Mouse (Mus musculus): Measurements from ENCODE around the gene Arhgap21. TPM values are rescaled to one million over a fixed set of nuclear protein-coding genes. Genes with fewer than 3 reads are reported as not detected.

Gene Arhgap21
- polyA plus RNA-seq, 1 experiment, result 3.3 TPM

DNA sequence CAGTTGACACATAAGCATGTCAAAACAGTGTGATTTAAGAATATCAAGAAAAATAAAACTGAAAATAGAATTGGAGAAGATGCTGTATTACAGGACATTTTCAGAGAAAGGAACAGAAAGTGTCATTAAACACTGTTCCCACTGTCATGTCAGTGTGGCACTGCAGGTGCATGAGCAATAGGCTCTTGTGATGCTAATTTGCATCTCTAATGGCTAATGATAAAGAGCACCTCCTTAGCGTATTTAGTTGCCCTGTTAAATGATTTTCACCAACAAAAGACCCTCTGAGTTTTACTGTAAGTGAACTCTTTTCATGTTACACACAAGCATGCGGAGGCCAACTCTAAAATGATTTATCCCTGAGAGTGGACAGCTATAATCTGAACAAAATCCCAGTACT, 47.1 kb downstream of the Arhgap21 start:
- TF ChIP-seq POLR2A (IDR thresholded peaks at IDR 0.05; ENCODE audit: control insufficient read depth, low read depth, low read length), result no peak
- no peak for TF ChIP-seq CTCF (IDR thresholded peaks at IDR 0.05; ENCODE audit: control insufficient read depth, insufficient read depth, insufficient replicate concordance, low read depth, low read length)
- no peaks in the 10 kb centered on the region for H3K36me3 ChIP-seq (ENCODE audit: control insufficient read depth, insufficient read depth, low read length)

GRCm38 (mm10) chr2:20921021-20921420, 47.7 kb downstream of the Arhgap21 start:
- no peaks in the 10 kb centered on the region for H3K4me1 ChIP-seq (ENCODE audit: control insufficient read depth, insufficient read depth, low read length)
- TF ChIP-seq CTCF (IDR thresholded peaks at IDR 0.05; ENCODE audit: control insufficient read depth, insufficient read depth, insufficient replicate concordance, low read depth, low read length), result no peak
- no peak for TF ChIP-seq POLR2A (IDR thresholded peaks at IDR 0.05; ENCODE audit: control insufficient read depth, low read depth, low read length)
- H3K27ac ChIP-seq (ENCODE audit: control insufficient read depth, insufficient read depth, low read depth, low read length), result no peak overlapping the region
- H3K36me3 ChIP-seq (ENCODE audit: control insufficient read depth, insufficient read depth, low read length), result no peaks in the 10 kb centered on the region
- no peak overlapping the region for H3K4me3 ChIP-seq (ENCODE audit: control insufficient read depth, low read depth, low read length)
- H3K27me3 ChIP-seq (ENCODE audit: control insufficient read depth, insufficient read depth, low read length), result no peaks in the 10 kb centered on the region

More for the DNA sequence above, 47.1 kb downstream of the Arhgap21 start:
- Histone ChIP-seq H3K27ac (ENCODE audit: control insufficient read depth, insufficient read depth, low read depth, low read length) (no peak overlapping the region), H3K4me3 (ENCODE audit: control insufficient read depth, low read depth, low read length) (no peak overlapping the region), H3K27me3 (ENCODE audit: control insufficient read depth, insufficient read depth, low read length) (no peaks in the 10 kb centered on the region), H3K4me1 (ENCODE audit: control insufficient read depth, insufficient read depth, low read length) (no peaks in the 10 kb centered on the region)

DNA sequence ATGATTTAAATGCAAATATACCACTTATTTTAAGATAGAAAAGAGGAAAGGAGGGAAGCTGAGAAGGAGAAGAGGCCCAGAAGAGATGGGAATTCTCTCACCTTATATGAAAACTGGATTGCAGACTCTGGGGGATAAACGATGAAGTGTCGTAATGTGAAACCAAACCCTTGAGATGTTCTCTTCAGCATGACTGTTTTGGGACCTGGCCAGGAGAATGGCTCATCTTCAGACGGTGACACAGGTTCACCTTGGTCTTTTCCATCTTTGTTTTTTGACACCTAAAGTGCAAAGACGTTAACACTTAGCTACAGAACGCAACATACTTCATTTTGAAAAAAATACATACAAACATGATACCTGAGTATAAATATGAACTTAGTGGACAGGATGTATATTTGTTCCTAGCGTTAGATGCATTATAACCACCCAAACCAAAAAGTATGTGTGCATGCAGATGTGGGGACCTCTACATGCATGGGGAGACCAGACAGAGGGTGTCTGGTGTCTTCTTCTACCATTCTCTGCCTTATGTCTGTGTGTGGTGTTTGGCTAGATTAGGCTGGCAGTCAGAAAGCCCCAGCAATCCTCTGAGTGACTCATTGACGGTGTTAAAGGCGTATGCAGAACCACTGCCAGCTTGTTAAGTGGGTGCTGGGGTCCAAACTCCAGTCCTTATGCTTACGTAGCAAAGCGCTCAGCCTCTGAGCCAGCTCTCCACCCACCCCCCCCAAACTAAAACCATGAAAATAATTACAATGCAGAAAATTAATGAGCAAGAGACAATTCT, 54.0 kb downstream of the Arhgap21 start:
- Histone ChIP-seq H3K4me3 (ENCODE audit: control insufficient read depth, low read depth, low read length) (no peak overlapping the region), H3K4me1 (ENCODE audit: control insufficient read depth, insufficient read depth, low read length) (no peaks in the 10 kb centered on the region), H3K36me3 (ENCODE audit: control insufficient read depth, insufficient read depth, low read length) (no peaks in the 10 kb centered on the region), H3K27ac (ENCODE audit: control insufficient read depth, insufficient read depth, low read depth, low read length) (no peak overlapping the region), H3K27me3 (ENCODE audit: control insufficient read depth, insufficient read depth, low read length) (no peaks in the 10 kb centered on the region)
- TF ChIP-seq POLR2A (IDR thresholded peaks at IDR 0.05; ENCODE audit: control insufficient read depth, low read depth, low read length) (no peak), CTCF (IDR thresholded peaks at IDR 0.05; ENCODE audit: control insufficient read depth, insufficient read depth, insufficient replicate concordance, low read depth, low read length) (no peak)

GRCm38 (mm10) chr2:20913019-20913415, 55.7 kb downstream of the Arhgap21 start:
- Histone ChIP-seq H3K27ac (ENCODE audit: control insufficient read depth, insufficient read depth, low read depth, low read length) (no peak overlapping the region), H3K4me1 (ENCODE audit: control insufficient read depth, insufficient read depth, low read length) (no peaks in the 10 kb centered on the region), H3K27me3 (ENCODE audit: control insufficient read depth, insufficient read depth, low read length) (no peaks in the 10 kb centered on the region), H3K36me3 (ENCODE audit: control insufficient read depth, insufficient read depth, low read length) (no peaks in the 10 kb centered on the region), H3K4me3 (ENCODE audit: control insufficient read depth, low read depth, low read length) (no peak overlapping the region)
- no peak for TF ChIP-seq POLR2A (IDR thresholded peaks at IDR 0.05; ENCODE audit: control insufficient read depth, low read depth, low read length)
- no peak for TF ChIP-seq CTCF (IDR thresholded peaks at IDR 0.05; ENCODE audit: control insufficient read depth, insufficient read depth, insufficient replicate concordance, low read depth, low read length)

DNA sequence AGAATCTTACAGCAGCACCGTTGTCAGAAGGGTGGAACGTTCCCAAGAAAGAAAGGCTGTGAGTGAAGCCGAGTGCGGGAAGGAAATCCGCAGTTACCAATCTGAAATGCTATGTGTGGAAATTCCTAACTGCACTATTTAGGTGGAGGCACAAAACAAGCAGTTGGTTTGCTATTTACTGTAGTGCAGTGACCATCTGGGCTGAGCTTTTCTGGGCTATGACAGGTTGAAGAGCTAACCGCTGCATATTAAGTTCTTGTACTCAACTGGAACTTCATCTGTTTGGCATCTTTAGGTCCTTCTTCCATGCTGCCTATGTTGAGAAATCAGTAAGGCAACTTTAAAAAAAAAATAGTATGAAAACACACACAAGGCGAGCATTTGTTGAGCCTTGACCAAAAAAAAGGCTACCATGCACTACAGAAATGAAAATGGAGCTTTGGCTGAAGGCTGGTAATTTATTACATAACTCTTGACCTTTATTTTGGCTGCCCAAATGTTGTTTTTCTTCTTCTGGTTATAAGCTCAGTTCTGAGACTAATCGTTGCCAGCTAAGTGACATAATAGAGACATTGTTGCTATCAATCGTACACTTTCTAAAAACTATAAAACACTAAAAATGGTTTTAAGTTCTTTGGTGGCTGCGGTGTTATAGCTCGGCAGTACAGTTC, 56.2 kb downstream of the Arhgap21 start:
- Histone ChIP-seq H3K4me3 (ENCODE audit: control insufficient read depth, low read depth, low read length) (no peak overlapping the region), H3K36me3 (ENCODE audit: control insufficient read depth, insufficient read depth, low read length) (no peaks in the 10 kb centered on the region), H3K4me1 (ENCODE audit: control insufficient read depth, insufficient read depth, low read length) (no peaks in the 10 kb centered on the region), H3K27ac (ENCODE audit: control insufficient read depth, insufficient read depth, low read depth, low read length) (no peak overlapping the region), H3K27me3 (ENCODE audit: control insufficient read depth, insufficient read depth, low read length) (no peaks in the 10 kb centered on the region)
- TF ChIP-seq CTCF (IDR thresholded peaks at IDR 0.05; ENCODE audit: control insufficient read depth, insufficient read depth, insufficient replicate concordance, low read depth, low read length) (no peak), POLR2A (IDR thresholded peaks at IDR 0.05; ENCODE audit: control insufficient read depth, low read depth, low read length) (no peak)

GRCm38 (mm10) chr2:20910446-20910845, 58.2 kb downstream of the Arhgap21 start:
- Histone ChIP-seq H3K27me3 (ENCODE audit: control insufficient read depth, insufficient read depth, low read length) (no peaks in the 10 kb centered on the region), H3K36me3 (ENCODE audit: control insufficient read depth, insufficient read depth, low read length) (no peaks in the 10 kb centered on the region), H3K4me3 (ENCODE audit: control insufficient read depth, low read depth, low read length) (no peak overlapping the region), H3K4me1 (ENCODE audit: control insufficient read depth, insufficient read depth, low read length) (no peaks in the 10 kb centered on the region), H3K27ac (ENCODE audit: control insufficient read depth, insufficient read depth, low read depth, low read length) (no peak overlapping the region)
- TF ChIP-seq POLR2A (IDR thresholded peaks at IDR 0.05; ENCODE audit: control insufficient read depth, low read depth, low read length) (no peak), CTCF (IDR thresholded peaks at IDR 0.05; ENCODE audit: control insufficient read depth, insufficient read depth, insufficient replicate concordance, low read depth, low read length) (no peak)

DNA sequence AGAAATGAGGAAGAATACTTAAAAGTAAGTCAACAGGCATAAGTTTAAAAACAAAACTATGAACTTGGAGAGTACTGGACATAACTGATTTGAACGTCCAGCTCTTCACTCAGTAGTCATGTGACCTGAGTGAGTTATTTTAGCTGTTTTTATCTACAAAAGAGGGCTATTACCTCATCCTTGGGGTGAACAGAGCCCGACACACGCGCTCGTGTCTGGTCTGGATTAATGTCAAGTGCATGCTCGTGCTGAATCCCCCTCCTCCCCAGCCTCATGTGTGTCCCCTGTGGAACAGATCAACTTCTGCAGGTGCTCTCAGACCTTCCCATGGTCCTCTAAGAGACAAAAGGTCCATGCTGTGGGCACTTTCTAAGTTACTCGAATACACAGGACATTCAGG, 59.3 kb downstream of the Arhgap21 start:
- no peaks in the 10 kb centered on the region for H3K27me3 ChIP-seq (ENCODE audit: control insufficient read depth, insufficient read depth, low read length)
- H3K27ac ChIP-seq (ENCODE audit: control insufficient read depth, insufficient read depth, low read depth, low read length), result no peak overlapping the region
- no peaks in the 10 kb centered on the region for H3K36me3 ChIP-seq (ENCODE audit: control insufficient read depth, insufficient read depth, low read length)
- TF ChIP-seq POLR2A (IDR thresholded peaks at IDR 0.05; ENCODE audit: control insufficient read depth, low read depth, low read length), result no peak
- TF ChIP-seq CTCF (IDR thresholded peaks at IDR 0.05; ENCODE audit: control insufficient read depth, insufficient read depth, insufficient replicate concordance, low read depth, low read length), result no peak
- no peaks in the 10 kb centered on the region for H3K4me1 ChIP-seq (ENCODE audit: control insufficient read depth, insufficient read depth, low read length)
- no peak overlapping the region for H3K4me3 ChIP-seq (ENCODE audit: control insufficient read depth, low read depth, low read length)

Measured in testis, adult 2 months (tissue).